Mouse (Mus musculus) MEL (cell line): Measurements from ENCODE around the gene Gm28048. TPM values are rescaled to one million over a fixed set of nuclear protein-coding genes. Genes with fewer than 3 reads are reported as not detected.

Experiments used
- DNase-seq: peaks from one replicate; pipeline ENCODE4 v3.0.0; 2011; ENCODE audit warnings: low read depth, low spot score
- H3K27ac ChIP-seq: 2 replicates; pipeline ENCODE4 v1.5.1; 2012; ENCODE audit warnings: low read depth, mild to moderate bottlenecking, control low read depth, low read length, moderate library complexity; ENCODE audit not compliant: control insufficient read depth
- H3K27me3 ChIP-seq, 2 experiments: fragments of 150-350 bp in 1 of 2; sonication (generic) in 1 of 2; 2 replicates each; pipeline ENCODE4 v1.6.1; 2012; ENCODE audit warnings: low read length in 2 of 2, mild to moderate bottlenecking in 2 of 2, improper control_type of control experiment in 1 of 2, moderate library complexity in 1 of 2; ENCODE audit not compliant: insufficient read depth in 2 of 2, control insufficient read depth in 1 of 2
- H3K36me3 ChIP-seq, 2 experiments: 2 replicates each; pipeline ENCODE4 v1.6.1; 2012 to 2014; ENCODE audit warnings: low read length in 2 of 2, improper control_type of control experiment in 1 of 2, inconsistent platforms in 1 of 2, mild to moderate bottlenecking in 1 of 2; ENCODE audit not compliant: insufficient read depth in 2 of 2, control insufficient read depth in 1 of 2
- H3K4me1 ChIP-seq, 2 experiments: fragments of 150-350 bp in 1 of 2; sonication (generic) in 1 of 2; 2 replicates each; pipeline ENCODE4 v1.6.1; 2012; ENCODE audit warnings: low read length in 2 of 2, improper control_type of control experiment in 1 of 2, mild to moderate bottlenecking in 1 of 2; ENCODE audit not compliant: insufficient read depth in 2 of 2, control insufficient read depth in 1 of 2
- H3K4me3 ChIP-seq, 2 experiments: fragments of 150-350 bp in 1 of 2; sonication (generic) in 1 of 2; 2 replicates each; pipeline ENCODE4 v1.5.1; 2012; ENCODE audit warnings: low read depth in 2 of 2, low read length in 2 of 2, mild to moderate bottlenecking in 2 of 2, moderate library complexity in 2 of 2, control low read depth in 1 of 2, improper control_type of control experiment in 1 of 2; ENCODE audit not compliant: control insufficient read depth in 1 of 2, insufficient read depth in 1 of 2
- H3K79me2 ChIP-seq: 2 replicates; pipeline ENCODE4 v1.6.1; 2012; ENCODE audit warnings: mild to moderate bottlenecking, low read length, moderate library complexity; ENCODE audit not compliant: control insufficient read depth, poor library complexity, insufficient read depth
- H3K9ac ChIP-seq: 2 replicates; pipeline ENCODE4 v1.6.1; 2012; ENCODE audit warnings: low read depth, mild to moderate bottlenecking, control low read depth, low read length, moderate library complexity; ENCODE audit not compliant: control insufficient read depth, poor library complexity, severe bottlenecking
- H3K9me3 ChIP-seq: fragments of 150-350 bp; sonication (generic); replicated peaks from 2 replicates; pipeline ENCODE4 v1.6.1; 2012; ENCODE audit warnings: mild to moderate bottlenecking, low read length, improper control_type of control experiment, moderate library complexity; ENCODE audit not compliant: insufficient read depth
- CHD2 ChIP-seq: IDR thresholded peaks from 2 replicates; pipeline ENCODE4 v1.6.1; 2011; ENCODE audit warnings: low read length, improper control_type of control experiment
- E2F4 ChIP-seq: IDR thresholded peaks from 2 replicates; pipeline ENCODE4 v1.6.1; 2011; ENCODE audit warnings: low read depth, low read length, improper control_type of control experiment, borderline replicate concordance
- EP300 ChIP-seq, 2 experiments: IDR thresholded peaks; 2 replicates each; pipeline ENCODE4 v1.6.1; 2011; ENCODE audit warnings: improper control_type of control experiment in 2 of 2, low read length in 2 of 2, low read depth in 1 of 2, mild to moderate bottlenecking in 1 of 2
- ETS1 ChIP-seq: IDR thresholded peaks from 2 replicates; pipeline ENCODE4 v1.6.1; 2012; ENCODE audit warnings: low read depth, mild to moderate bottlenecking, inconsistent platforms, low read length, improper control_type of control experiment, moderate library complexity
- GATA1 ChIP-seq: IDR thresholded peaks from 2 replicates; pipeline ENCODE4 v1.6.1; 2011; ENCODE audit warnings: low read depth, low read length, improper control_type of control experiment
- HCFC1 ChIP-seq: IDR thresholded peaks from 2 replicates; pipeline ENCODE4 v1.6.1; 2012; ENCODE audit warnings: low read depth, mild to moderate bottlenecking, inconsistent platforms, low read length, improper control_type of control experiment, moderate library complexity
- JUND ChIP-seq: IDR thresholded peaks from 2 replicates; pipeline ENCODE4 v1.6.1; 2011; ENCODE audit warnings: low read depth, mild to moderate bottlenecking, improper control_type of control experiment, low read length
- KAT2A ChIP-seq: conservative IDR thresholded peaks from 2 replicates; pipeline ENCODE4 v1.6.1; 2012; ENCODE audit warnings: low read depth, low read length, improper control_type of control experiment, inconsistent platforms
- MAFK ChIP-seq: IDR thresholded peaks from 2 replicates; pipeline ENCODE4 v1.6.1; 2011; ENCODE audit warnings: low read depth, mild to moderate bottlenecking, low read length, improper control_type of control experiment, borderline replicate concordance
- MAX ChIP-seq: IDR thresholded peaks from 2 replicates; pipeline ENCODE4 v1.6.1; 2011; ENCODE audit warnings: low read length, improper control_type of control experiment
- MAZ ChIP-seq: IDR thresholded peaks from 2 replicates; pipeline ENCODE4 v1.6.1; 2012; ENCODE audit warnings: low read depth, mild to moderate bottlenecking, inconsistent platforms, low read length, improper control_type of control experiment
- MYB ChIP-seq: IDR thresholded peaks from 2 replicates; pipeline ENCODE4 v1.6.1; 2011; ENCODE audit warnings: mild to moderate bottlenecking, low read depth, low read length, improper control_type of control experiment
- MYC ChIP-seq: IDR thresholded peaks from 2 replicates; pipeline ENCODE4 v1.6.1; 2011; ENCODE audit warnings: low read depth, mild to moderate bottlenecking, low read length, improper control_type of control experiment, moderate library complexity
- NRF1 ChIP-seq: IDR thresholded peaks from 2 replicates; pipeline ENCODE4 v1.6.1; 2014; ENCODE audit warnings: low read depth, mild to moderate bottlenecking, inconsistent platforms, low read length, improper control_type of control experiment, moderate library complexity; ENCODE audit not compliant: poor library complexity, insufficient read depth, severe bottlenecking
- POLR2A ChIP-seq, 2 experiments: IDR thresholded peaks; 2 replicates each; pipeline ENCODE4 v1.6.1; 2011 to 2012; ENCODE audit warnings: low read length in 2 of 2, mild to moderate bottlenecking in 2 of 2, control low read depth in 1 of 2, improper control_type of control experiment in 1 of 2, low read depth in 1 of 2, moderate library complexity in 1 of 2; ENCODE audit not compliant: control insufficient read depth in 1 of 2, insufficient read depth in 1 of 2, poor library complexity in 1 of 2
- POLR2AphosphoS2 ChIP-seq: IDR thresholded peaks from 2 replicates; pipeline ENCODE4 v1.6.1; 2011; ENCODE audit warnings: low read length, improper control_type of control experiment
- POLR2AphosphoS5 ChIP-seq: IDR thresholded peaks from 2 replicates; pipeline ENCODE4 v1.6.1; 2012; ENCODE audit warnings: low read depth, borderline replicate concordance, mild to moderate bottlenecking, inconsistent platforms, low read length, moderate library complexity, mixed read lengths
- RCOR1 ChIP-seq: IDR thresholded peaks from 2 replicates; pipeline ENCODE4 v1.6.1; 2012; ENCODE audit warnings: low read depth, mild to moderate bottlenecking, inconsistent platforms, low read length, improper control_type of control experiment
- SIN3A ChIP-seq: IDR thresholded peaks from 2 replicates; pipeline ENCODE4 v1.6.1; 2012; ENCODE audit warnings: low read length, improper control_type of control experiment, inconsistent platforms
- SMC3 ChIP-seq: IDR thresholded peaks from 2 replicates; pipeline ENCODE4 v1.6.1; 2011; ENCODE audit warnings: low read depth, low read length, improper control_type of control experiment
- TAL1 ChIP-seq: IDR thresholded peaks from 2 replicates; pipeline ENCODE4 v1.6.1; 2012; ENCODE audit warnings: mild to moderate bottlenecking, inconsistent platforms, low read length, moderate library complexity, mixed read lengths
- USF2 ChIP-seq, 2 experiments: IDR thresholded peaks; 2 replicates each; pipeline ENCODE4 v1.6.1; 2011 to 2012; ENCODE audit warnings: improper control_type of control experiment in 2 of 2, low read length in 2 of 2, borderline replicate concordance in 1 of 2, inconsistent platforms in 1 of 2, low read depth in 1 of 2, mild to moderate bottlenecking in 1 of 2; ENCODE audit not compliant: insufficient read depth in 1 of 2
- ZMIZ1 ChIP-seq: IDR thresholded peaks from 2 replicates; pipeline ENCODE4 v1.6.1; 2012; ENCODE audit warnings: low read depth, mild to moderate bottlenecking, inconsistent platforms, low read length, improper control_type of control experiment, moderate library complexity
- ZNF384 ChIP-seq: IDR thresholded peaks from 2 replicates; pipeline ENCODE4 v1.6.1; 2012; ENCODE audit warnings: low read depth, mild to moderate bottlenecking, inconsistent platforms, low read length, improper control_type of control experiment
- polyA plus RNA-seq, 2 experiments: library from polyadenylated mRNA; stranded (reverse) in 1 of 2; unstranded in 1 of 2; fragments of >175 nt in 1 of 2; fragments of >200 nt in 1 of 2; gene quantifications; 2 replicates each; pipeline versions ENCODE4 v1.2.1 to v1.2.4; 2012; ENCODE audit warnings: low replicate concordance in 2 of 2, low read depth in 1 of 2; ENCODE audit not compliant: insufficient read length in 2 of 2, insufficient read depth in 1 of 2, missing spikeins in 1 of 2
- total RNA-seq: library from RNA; depleted of rRNA; stranded (reverse); fragments of 300-350 nt; gene quantifications from 2 replicates; pipeline ENCODE4 v1.2.3, GENCODE M21; 2012

Gm28048 gene
- total and polyA plus RNA-seq, 3 experiments = 8.6 to 15.0 TPM; not detected in 1

DNA sequence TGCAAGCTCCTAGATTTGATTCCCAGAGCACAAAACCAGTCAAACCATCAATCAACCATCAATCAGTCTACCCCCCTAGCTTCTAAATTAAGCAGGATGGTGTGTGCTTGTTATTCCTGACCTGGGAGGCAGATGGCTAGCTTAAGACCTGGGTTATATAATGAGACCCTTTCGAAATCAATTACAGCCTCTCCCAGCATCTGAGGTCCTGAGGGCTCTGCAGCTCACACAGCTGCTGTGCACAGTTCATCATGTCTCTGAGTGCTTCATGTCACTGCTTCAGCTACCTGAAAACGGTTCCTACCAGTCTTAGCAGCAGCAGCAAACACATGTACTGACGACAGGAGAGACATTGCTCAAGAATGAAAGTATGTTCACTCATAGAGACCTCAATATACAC, 88.8 kb downstream of the Gm28048 start:
- H3K79me2 ChIP-seq = no peaks in the 10 kb centered on the region
- no peaks in the 10 kb centered on the region for H3K36me3 ChIP-seq
- no peak overlapping the region for H3K4me3 ChIP-seq
- H3K9me3 ChIP-seq = no peaks in the 10 kb centered on the region
- no peak for DNase-seq
- H3K9ac ChIP-seq = no peak overlapping the region
- no peak overlapping the region for H3K27ac ChIP-seq
- TF ChIP-seq POLR2AphosphoS5 (no peak), NRF1 (no peak), MAFK (no peak), MAZ (no peak), E2F4 (no peak), TAL1 (no peak), EP300 (IDR thresholded peaks at IDR 0.05; ENCODE audit: low read depth in 1 of 2, low read length in 2 of 2) (no peak), SIN3A (no peak), ETS1 (no peak), POLR2AphosphoS2 (no peak), RCOR1 (no peak), CHD2 (no peak), GATA1 (no peak), ZMIZ1 (no peak), HCFC1 (no peak)
- H3K4me1 ChIP-seq = no peaks in the 10 kb centered on the region
- no peaks in the 10 kb centered on the region for H3K27me3 ChIP-seq

DNA sequence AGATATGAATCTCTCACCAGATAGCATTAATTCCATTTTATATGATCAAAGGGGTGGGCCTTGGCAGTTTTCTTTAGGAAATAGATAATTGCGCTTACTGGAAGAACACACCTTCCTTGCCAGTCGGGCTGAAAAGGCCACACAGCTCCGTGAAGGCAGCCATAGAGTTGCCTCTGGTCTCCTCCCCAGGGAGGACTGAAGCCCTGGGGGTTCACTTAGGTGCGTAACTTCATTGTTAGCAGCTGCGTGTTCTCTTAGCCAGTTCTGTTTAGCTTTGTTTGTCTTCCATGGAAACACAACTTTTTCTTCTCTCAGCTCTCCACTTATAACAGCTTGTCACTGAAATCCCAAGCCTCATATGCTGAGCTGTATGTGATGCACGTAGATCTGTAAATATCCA, 89.4 kb downstream of the Gm28048 start:
- Histone ChIP-seq H3K27me3 (no peaks in the 10 kb centered on the region), H3K4me3 (no peak overlapping the region), H3K36me3 (no peaks in the 10 kb centered on the region), H3K9me3 (no peaks in the 10 kb centered on the region), H3K27ac (no peak overlapping the region), H3K79me2 (no peaks in the 10 kb centered on the region), H3K9ac (no peak overlapping the region), H3K4me1 (no peaks in the 10 kb centered on the region)
- TF ChIP-seq EP300 (IDR thresholded peaks at IDR 0.05; ENCODE audit: low read depth in 1 of 2, low read length in 2 of 2) (no peak), MAFK (no peak), GATA1 (no peak), JUND (no peak), POLR2A (IDR thresholded peaks at IDR 0.05; ENCODE audit: control insufficient read depth in 1 of 2, insufficient read depth in 1 of 2, low read depth in 1 of 2, low read length in 2 of 2, poor library complexity in 1 of 2) (no peak)
- no peak for DNase-seq

DNA sequence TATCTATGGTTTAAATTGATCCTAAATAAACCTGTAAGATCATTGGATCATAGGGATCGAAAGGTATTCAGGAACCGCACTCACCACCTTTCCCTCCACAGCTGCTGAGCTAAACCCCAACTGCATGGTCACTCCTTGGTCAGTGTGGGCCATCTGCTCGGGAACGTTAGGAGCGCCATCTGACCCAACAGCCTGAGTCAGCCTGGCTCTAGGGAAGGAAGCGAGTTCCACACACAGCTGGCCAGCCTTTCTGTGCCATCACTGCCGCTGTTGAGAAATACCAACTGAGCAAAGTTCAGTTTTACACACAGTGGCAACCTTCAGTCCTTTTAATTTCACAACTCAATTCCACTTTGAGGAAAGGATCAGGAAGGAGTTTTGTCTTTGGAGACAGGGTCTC, 90.0 kb downstream of the Gm28048 start:
- Histone ChIP-seq H3K36me3 (no peaks in the 10 kb centered on the region), H3K27ac (no peak overlapping the region), H3K9me3 (no peaks in the 10 kb centered on the region), H3K27me3 (no peaks in the 10 kb centered on the region), H3K4me3 (no peak overlapping the region), H3K79me2 (no peaks in the 10 kb centered on the region), H3K4me1 (no peaks in the 10 kb centered on the region), H3K9ac (no peak overlapping the region)
- TF ChIP-seq ETS1 = no peak
- no peak for TF ChIP-seq HCFC1
- no peak for TF ChIP-seq SMC3
- no peak for TF ChIP-seq MAX
- TF ChIP-seq MYB = no peak
- TF ChIP-seq ZNF384 = no peak
- TF ChIP-seq USF2 (IDR thresholded peaks at IDR 0.05; ENCODE audit: borderline replicate concordance in 1 of 2, insufficient read depth in 1 of 2, low read depth in 1 of 2, low read length in 2 of 2) = no peak
- TF ChIP-seq MYC = no peak
- TF ChIP-seq KAT2A = no peak
- DNase-seq = no peak
